Mouse (Mus musculus) ES-Bruce4 (cell line): ENCODE measurements at regions not wholly inside any gene's neighbourhood (a gene's known extent, or its start where the extent isn't known, plus 50 kb on each side); places are given as distances from the start of the nearest gene placed in this dataset.
A peak's percentile ranks its signal among the peaks of the same experiment; 100 is the strongest.

Experiments used
- CTCF ChIP-seq: IDR thresholded peaks from one replicate; pipeline ENCODE4 v1.8.1; 2011; ENCODE audit warnings: low read depth, low read length
- EP300 ChIP-seq: IDR thresholded peaks from 2 replicates; pipeline ENCODE4 v1.6.1; 2011; ENCODE audit warnings: low read depth, low read length; ENCODE audit not compliant: insufficient read depth
- POLR2A ChIP-seq: IDR thresholded peaks from one replicate; pipeline ENCODE4 v1.8.1; 2011; ENCODE audit warnings: low read length; ENCODE audit not compliant: insufficient read depth

DNA sequence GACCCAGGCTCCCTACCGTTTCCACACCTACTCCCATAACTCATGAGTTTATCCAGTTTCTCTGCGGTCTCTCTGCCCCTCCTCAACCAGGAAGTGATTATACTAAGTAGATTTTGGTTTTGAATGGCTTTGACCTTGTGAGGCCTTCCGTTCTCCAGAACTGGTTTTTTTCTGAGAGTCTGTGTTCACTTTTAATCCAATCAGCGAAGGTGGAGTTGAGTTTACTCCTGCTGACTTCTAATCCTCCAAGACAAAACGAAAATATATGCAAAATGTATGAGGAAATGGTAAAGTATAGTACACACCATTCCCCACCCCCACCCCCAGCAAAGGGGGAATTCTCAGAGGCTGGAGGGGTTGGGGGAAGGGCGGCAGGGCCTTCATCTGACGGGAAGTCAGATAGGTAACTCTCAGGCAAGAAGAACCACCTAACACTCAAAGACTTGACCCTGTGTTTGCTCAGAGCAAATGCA, 73.6 kb upstream of the Atl2 start:
- TF ChIP-seq CTCF: no peak
- TF ChIP-seq POLR2A: no peak
- peak; percentile 73; the same call in 1 of the 2 replicates for TF ChIP-seq EP300
